Mouse (Mus musculus) telencephalon, adult 2 months (tissue): ENCODE data around the gene Ccnf.
A peak's percentile ranks its signal among the peaks of the same experiment; 100 is the strongest.

Experiments
- DNase-seq: peaks from one replicate; pipeline ENCODE4 v3.0.0-alpha.2; 2011; ENCODE audit warnings: low read depth, low spot score

The Ccnf gene

GRCm38 (mm10) chr17:24251320-24252069, at the start of gene Ccnf:
Gene Ccnf (minus strand): TSS chr17:24251484.
- peak; percentile 96 for DNase-seq

GRCm38 (mm10) chr17:24300651-24301050, 49.4 kb upstream of the Ccnf start:
- DNase-seq, result no peak

- no peak for DNase-seq
These were observed 38.1 kb upstream of the Ccnf start for GRCm38 (mm10) chr17:24289338-24289737.

GRCm38 (mm10) chr17:24288477-24288876, 37.2 kb upstream of the Ccnf start:
- no peak for DNase-seq

- DNase-seq, result no peak
These were observed 34.4 kb upstream of the Ccnf start for GRCm38 (mm10) chr17:24285680-24286079.

- DNase-seq, result no peak
These were observed 32.1 kb upstream of the Ccnf start for GRCm38 (mm10) chr17:24283266-24283818.

- DNase-seq, result no peak
These were observed 31.4 kb upstream of the Ccnf start for GRCm38 (mm10) chr17:24282637-24283036.

GRCm38 (mm10) chr17:24279907-24280306, 28.6 kb upstream of the Ccnf start:
- DNase-seq, result no peak

- DNase-seq, result no peak
These were observed 15.8 kb upstream of the Ccnf start for GRCm38 (mm10) chr17:24267133-24267532.

GRCm38 (mm10) chr17:24264766-24265165, 13.5 kb upstream of the Ccnf start:
- no peak for DNase-seq

GRCm38 (mm10) chr17:24260516-24260915, 9.2 kb upstream of the Ccnf start:
- no peak for DNase-seq

GRCm38 (mm10) chr17:24259702-24260101, 8.4 kb upstream of the Ccnf start:
- DNase-seq, result no peak

- no peak for DNase-seq
These were observed 7.7 kb upstream of the Ccnf start for GRCm38 (mm10) chr17:24258981-24259380.

GRCm38 (mm10) chr17:24252329-24252728, 1.0 kb upstream of the Ccnf start:
- no peak for DNase-seq

- no peak for DNase-seq
These were observed 330 bp downstream of the Ccnf start for GRCm38 (mm10) chr17:24250988-24251319.

- no peak for DNase-seq
These were observed 2.6 kb downstream of the Ccnf start for GRCm38 (mm10) chr17:24248641-24249040.

- DNase-seq, result no peak
These were observed 7.2 kb downstream of the Ccnf start for GRCm38 (mm10) chr17:24244061-24244460.

- no peak for DNase-seq
These were observed 7.8 kb downstream of the Ccnf start for GRCm38 (mm10) chr17:24243311-24243969.

- no peak for DNase-seq
These were observed 14.4 kb downstream of the Ccnf start for GRCm38 (mm10) chr17:24236921-24237320.

- DNase-seq, result no peak
These were observed 14.8 kb downstream of the Ccnf start for GRCm38 (mm10) chr17:24236479-24236878.

GRCm38 (mm10) chr17:24227941-24228340, 23.3 kb downstream of the Ccnf start:
- DNase-seq, result no peak

- no peak for DNase-seq
These were observed 24.6 kb downstream of the Ccnf start for GRCm38 (mm10) chr17:24226721-24227120.

- no peak for DNase-seq
These were observed 25.4 kb downstream of the Ccnf start for GRCm38 (mm10) chr17:24225851-24226250.
